Mouse (Mus musculus): ENCODE measurements around the gene Insr. TPM values are rescaled to one million over a fixed set of nuclear protein-coding genes. Genes with fewer than 3 reads are reported as not detected.

Insr gene
- polyA plus RNA-seq (2012; ENCODE audit: low replicate concordance): 3.3 and 3.8 TPM in 2 replicates

GRCm38 (mm10) chr8:3278934-3279720 is at the start of gene Insr:
Gene Insr (minus strand): TSS chr8:3279617.

Other genes with a start within 250 kb of the Insr start
- 1.9 and 2.8 TPM in 2 replicates for gene A430078G23Rik, start 73.8 kb upstream of the Insr start, polyA plus RNA-seq (2012; ENCODE audit: low replicate concordance)
- 28.5 and 65.0 TPM in 2 replicates for gene Arhgef18, start 113.4 kb upstream of the Insr start, polyA plus RNA-seq (2012; ENCODE audit: low replicate concordance)
- 0.23 and 0.54 TPM in 2 replicates for gene Pex11g, start 188.1 kb upstream of the Insr start, polyA plus RNA-seq (2012; ENCODE audit: low replicate concordance)
- not detected in 2 replicates for gene Tex45, start 191.2 kb upstream of the Insr start, polyA plus RNA-seq (2012; ENCODE audit: low replicate concordance)
- 3.4 and 6.5 TPM in 2 replicates for gene Zfp358, start 213.5 kb upstream of the Insr start, polyA plus RNA-seq (2012; ENCODE audit: low replicate concordance)
- gene Mcoln1, start 220.8 kb upstream of the Insr start, polyA plus RNA-seq (2012; ENCODE audit: low replicate concordance): 78.2 and 241 TPM in 2 replicates
- gene Pnpla6, start 235.8 kb upstream of the Insr start, polyA plus RNA-seq (2012; ENCODE audit: low replicate concordance): 21.4 and 33.0 TPM in 2 replicates

Measured in leukemia stem cell, adult 10-12 weeks (primary cell).